Mouse (Mus musculus): ENCODE measurements around the gene Trim67.
A peak's percentile ranks its signal among the peaks of the same experiment; 100 is the strongest.

Gene Trim67

GRCm38 (mm10) chr8:124872081-124872480 lies 79.2 kb downstream of the Trim67 start:
- DNase-seq (ENCODE audit: low spot score in 2 of 2): no peak

GRCm38 (mm10) chr8:124872690-124873089 lies 79.8 kb downstream of the Trim67 start:
- no peak for DNase-seq (ENCODE audit: low spot score in 2 of 2)

- peak in 1 of 2 experiments; percentile 29 for DNase-seq (ENCODE audit: low spot score in 2 of 2)
These were observed 85.2 kb downstream of the Trim67 start for GRCm38 (mm10) chr8:124878141-124878540.

GRCm38 (mm10) chr8:124878946-124879526 lies 86.1 kb downstream of the Trim67 start:
- no peak for DNase-seq (ENCODE audit: low spot score in 2 of 2)
